Mouse (Mus musculus): ENCODE measurements around the gene Ntf5. TPM values are rescaled to one million over a fixed set of nuclear protein-coding genes. Genes with fewer than 3 reads are reported as not detected.

The Ntf5 gene
- total and polyA plus RNA-seq, 2 experiments from 2014 or later, result 0.16 TPM

- no peaks in the 10 kb centered on the region for H3K27me3 ChIP-seq (ENCODE audit: insufficient read depth, low read length)
- H3K36me3 ChIP-seq (ENCODE audit: insufficient read depth, low read length), result peaks cover 18% of the 10 kb centered on the region
- H3K9ac ChIP-seq (replicated peaks; ENCODE audit: low read length), result no peak overlapping the region
- no peaks in the 10 kb centered on the region for H3K4me1 ChIP-seq (ENCODE audit: insufficient read depth, low read length)
- ATAC-seq (no peak), DNase-seq (ENCODE audit: low spot score) (no peak)
- H3K9me3 ChIP-seq (ENCODE audit: low read length), result no peaks in the 10 kb centered on the region
- no peak overlapping the region for H3K27ac ChIP-seq
- no peak overlapping the region for H3K4me3 ChIP-seq (ENCODE audit: low read length)
- no peak overlapping the region for H3K4me2 ChIP-seq (ENCODE audit: low read depth, low read length)
- no peak for TF ChIP-seq CTCF (IDR thresholded peaks at IDR 0.05; ENCODE audit: low read depth)
These were observed 33.1 kb downstream of the Ntf5 start for GRCm38 (mm10) chr7:45446589-45446988.

- H3K9me3 ChIP-seq (ENCODE audit: low read length), result no peaks in the 10 kb centered on the region
- H3K4me1 ChIP-seq (ENCODE audit: insufficient read depth, low read length), result no peaks in the 10 kb centered on the region
- 38% methylated on average over 11 of the region's 11 CpGs for WGBS
- peak overlapping the region; percentile 17; the same call in 1 of the 2 replicates for H3K27ac ChIP-seq
- no peak overlapping the region for H3K4me2 ChIP-seq (ENCODE audit: low read depth, low read length)
- ATAC-seq (peak; percentile 58), DNase-seq (ENCODE audit: low spot score) (peak; percentile 71)
- peak; percentile 67 for TF ChIP-seq CTCF (IDR thresholded peaks at IDR 0.05; ENCODE audit: low read depth)
- peaks cover 20% of the 10 kb centered on the region for H3K36me3 ChIP-seq (ENCODE audit: insufficient read depth, low read length)
- no peaks in the 10 kb centered on the region for H3K27me3 ChIP-seq (ENCODE audit: insufficient read depth, low read length)
- H3K9ac ChIP-seq (replicated peaks; ENCODE audit: low read length), result no peak overlapping the region
- H3K4me3 ChIP-seq (ENCODE audit: low read length), result no peak overlapping the region
These were observed 34.0 kb downstream of the Ntf5 start for GRCm38 (mm10) chr7:45447325-45447990.

- no peaks in the 10 kb centered on the region for H3K27me3 ChIP-seq (ENCODE audit: insufficient read depth, low read length)
- no peak overlapping the region for H3K27ac ChIP-seq
- H3K9me3 ChIP-seq (ENCODE audit: low read length), result no peaks in the 10 kb centered on the region
- no peaks in the 10 kb centered on the region for H3K4me1 ChIP-seq (ENCODE audit: insufficient read depth, low read length)
- no peak overlapping the region for H3K4me2 ChIP-seq (ENCODE audit: low read depth, low read length)
- DNase-seq (ENCODE audit: low spot score), result no peak
- H3K4me3 ChIP-seq (ENCODE audit: low read length), result no peak overlapping the region
- no peak for TF ChIP-seq CTCF (IDR thresholded peaks at IDR 0.05; ENCODE audit: low read depth)
- 100% methylated on average over 1 of the region's 1 CpGs for WGBS
- H3K9ac ChIP-seq (replicated peaks; ENCODE audit: low read length), result no peak overlapping the region
- ATAC-seq, result no peak
- peaks cover 24% of the 10 kb centered on the region for H3K36me3 ChIP-seq (ENCODE audit: insufficient read depth, low read length)
These were observed 36.5 kb downstream of the Ntf5 start for GRCm38 (mm10) chr7:45449974-45450373.

GRCm38 (mm10) chr7:45451344-45451982, 38.0 kb downstream of the Ntf5 start:
- no peaks in the 10 kb centered on the region for H3K4me1 ChIP-seq (ENCODE audit: insufficient read depth, low read length)
- H3K4me2 ChIP-seq (ENCODE audit: low read depth, low read length), result no peak overlapping the region
- no peaks in the 10 kb centered on the region for H3K9me3 ChIP-seq (ENCODE audit: low read length)

GRCm38 (mm10) chr7:45454971-45455370, 41.5 kb downstream of the Ntf5 start:
- no peak for TF ChIP-seq CTCF (IDR thresholded peaks at IDR 0.05; ENCODE audit: low read depth)
- ATAC-seq (no peak), DNase-seq (ENCODE audit: low spot score) (no peak)
- Histone ChIP-seq H3K4me2 (ENCODE audit: low read depth, low read length) (no peak overlapping the region), H3K27ac (no peak overlapping the region), H3K9me3 (ENCODE audit: low read length) (no peaks in the 10 kb centered on the region), H3K27me3 (ENCODE audit: insufficient read depth, low read length) (no peaks in the 10 kb centered on the region), H3K4me1 (ENCODE audit: insufficient read depth, low read length) (peaks cover 10% of the 10 kb centered on the region), H3K36me3 (ENCODE audit: insufficient read depth, low read length) (peaks cover 24% of the 10 kb centered on the region), H3K9ac (replicated peaks; ENCODE audit: low read length) (no peak overlapping the region), H3K4me3 (ENCODE audit: low read length) (no peak overlapping the region)
- 93% methylated on average over 15 of the region's 15 CpGs for WGBS

More at GRCm38 (mm10) chr7:45451344-45451982, 38.0 kb downstream of the Ntf5 start:
- 0 out of 2 replicates have a peak overlapping the region, but pooled peaks have one; percentile 6 for H3K4me3 ChIP-seq (ENCODE audit: low read length)
- no peaks in the 10 kb centered on the region for H3K27me3 ChIP-seq (ENCODE audit: insufficient read depth, low read length)
- WGBS, result 56% methylated on average over 23 of the region's 23 CpGs
- peak; percentile 79 for ATAC-seq
- H3K36me3 ChIP-seq (ENCODE audit: insufficient read depth, low read length), result peaks cover 32% of the 10 kb centered on the region
- no peak overlapping the region for H3K9ac ChIP-seq (replicated peaks; ENCODE audit: low read length)
- H3K27ac ChIP-seq, result peak overlapping the region; percentile 45; the same call in 1 of the 2 replicates
- peak; percentile 88 for TF ChIP-seq CTCF (IDR thresholded peaks at IDR 0.05; ENCODE audit: low read depth)
- peak; percentile 87 for DNase-seq (ENCODE audit: low spot score)

- no peaks in the 10 kb centered on the region for H3K27me3 ChIP-seq (ENCODE audit: insufficient read depth, low read length)
- H3K4me3 ChIP-seq (ENCODE audit: low read length), result no peak overlapping the region
- H3K36me3 ChIP-seq (ENCODE audit: insufficient read depth, low read length), result peaks cover 24% of the 10 kb centered on the region
- TF ChIP-seq CTCF (IDR thresholded peaks at IDR 0.05; ENCODE audit: low read depth), result no peak
- ATAC-seq (no peak), DNase-seq (ENCODE audit: low spot score) (no peak)
- no peak overlapping the region for H3K27ac ChIP-seq
- 77% methylated on average over 13 of the region's 13 CpGs for WGBS
- no peak overlapping the region for H3K9ac ChIP-seq (replicated peaks; ENCODE audit: low read length)
- no peak overlapping the region for H3K4me2 ChIP-seq (ENCODE audit: low read depth, low read length)
- H3K4me1 ChIP-seq (ENCODE audit: insufficient read depth, low read length), result peaks cover 18% of the 10 kb centered on the region
- no peaks in the 10 kb centered on the region for H3K9me3 ChIP-seq (ENCODE audit: low read length)
These were observed 42.6 kb downstream of the Ntf5 start for GRCm38 (mm10) chr7:45455932-45456696.

All from hindbrain, postnatal 0 days (tissue).